Mouse (Mus musculus): Measurements from ENCODE around the gene Mrpl23. TPM values are rescaled to one million over a fixed set of nuclear protein-coding genes. Genes with fewer than 3 reads are reported as not detected.

Mrpl23 gene
- total RNA-seq, 4 experiments from 2014 or later, result 3.4 to 8.4 (median 7.0) TPM

DNA sequence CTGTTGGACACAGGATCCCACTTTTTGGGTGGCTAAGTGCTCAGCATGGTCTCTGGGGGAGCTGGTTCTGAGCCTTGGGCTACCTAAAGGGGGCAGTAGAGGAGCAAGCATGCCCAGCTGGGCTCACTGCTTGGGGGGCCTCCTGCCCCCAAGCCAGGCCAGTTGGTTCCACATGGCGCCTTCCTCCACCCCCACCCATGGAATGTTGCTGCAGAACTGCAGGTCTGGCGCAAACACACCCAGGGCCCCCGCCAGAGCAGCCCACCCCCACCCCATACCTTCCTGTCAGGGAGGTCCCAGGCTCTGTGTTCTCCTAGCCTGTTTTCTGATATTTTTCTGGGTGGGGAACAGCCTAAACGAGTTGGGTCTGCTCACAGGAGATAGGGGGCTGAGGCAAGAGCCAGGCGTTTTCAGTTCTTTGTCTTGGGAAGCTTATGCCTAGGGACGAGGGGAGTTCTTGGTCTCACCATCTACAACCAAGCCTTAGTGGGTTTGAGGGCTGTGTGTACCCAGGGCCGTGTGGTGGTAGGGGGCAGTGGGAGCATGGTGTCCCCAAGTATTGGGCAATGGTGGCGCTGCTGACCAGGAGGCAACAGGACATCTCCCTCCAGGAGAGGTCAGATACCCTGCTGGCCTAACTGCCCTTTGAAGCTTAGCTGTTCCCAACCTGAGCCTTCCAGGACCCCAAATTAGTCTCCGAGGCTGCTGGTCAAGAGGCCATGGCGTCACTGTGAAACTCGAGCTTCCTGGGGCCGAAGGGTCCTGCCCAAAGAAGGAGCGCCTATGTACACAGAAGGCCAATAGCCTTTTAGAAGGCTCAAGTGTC is 20.3 kb downstream of the Mrpl23 start:
- no peak for DNase-seq (ENCODE audit: low spot score in 2 of 2)

DNA sequence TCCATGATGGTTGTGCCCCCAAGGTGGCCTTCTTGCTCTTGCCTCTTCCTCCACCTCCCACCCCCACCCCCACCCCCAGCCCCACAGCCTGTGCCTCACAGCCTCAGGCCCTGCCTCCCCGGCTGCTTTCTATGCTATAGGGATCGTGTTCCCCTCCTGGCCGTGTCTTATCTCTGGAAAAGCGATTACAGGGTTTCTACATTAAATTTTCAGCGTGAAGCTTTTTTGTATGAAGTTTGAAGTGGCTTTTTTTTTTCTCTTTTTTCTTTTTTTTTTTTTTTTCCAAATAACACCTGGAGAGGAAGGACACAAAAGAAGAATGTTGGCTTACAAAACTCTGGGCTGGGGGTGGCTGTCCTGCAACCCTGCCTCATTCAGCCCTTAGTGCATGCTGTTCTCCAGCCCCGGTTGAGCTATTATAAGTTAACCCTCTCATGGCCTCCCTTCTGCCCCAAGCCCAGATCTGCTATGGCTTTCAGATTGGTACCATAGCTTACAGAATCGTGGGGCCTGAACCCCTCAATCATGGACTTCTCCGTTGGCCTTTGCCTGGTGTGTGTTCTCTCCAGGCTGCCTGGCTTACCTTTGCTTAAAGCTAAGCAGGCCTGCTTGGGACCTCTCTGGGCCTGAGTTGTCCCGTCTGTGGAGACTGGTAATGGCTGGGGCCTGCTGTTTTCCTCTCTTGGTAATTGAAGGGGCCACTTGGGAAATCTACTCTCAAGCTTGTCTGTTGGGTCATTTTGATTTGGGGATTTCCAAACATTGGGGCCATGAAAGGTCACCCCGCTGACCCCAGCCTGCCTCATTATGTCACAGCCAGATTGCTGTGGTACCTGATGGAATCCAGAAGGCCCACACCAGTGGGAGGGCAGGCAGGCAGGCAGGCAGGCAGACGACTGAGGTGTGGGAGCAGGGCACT is 21.2 kb downstream of the Mrpl23 start:
- no peak for DNase-seq (ENCODE audit: low spot score in 2 of 2)

DNA sequence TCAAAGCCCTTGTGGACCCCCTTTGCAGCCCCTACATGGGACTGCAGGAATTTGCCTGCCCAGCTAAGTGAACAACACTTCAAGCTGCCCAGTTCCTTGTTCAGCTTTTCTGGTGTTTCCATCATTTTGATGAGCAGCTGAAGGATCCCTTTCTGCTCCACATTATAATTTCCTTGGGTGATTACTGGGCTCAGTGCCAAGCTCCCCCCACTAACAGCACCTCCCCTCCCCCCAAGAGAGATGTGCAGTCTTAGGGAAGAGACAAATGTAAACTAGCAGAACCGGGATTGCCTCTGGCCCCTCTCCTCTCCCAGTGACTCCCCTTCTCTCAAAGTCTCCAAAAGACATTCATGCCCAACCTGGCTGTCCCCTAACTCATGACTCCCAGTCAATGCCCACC is 22.1 kb downstream of the Mrpl23 start:
- no peak for DNase-seq (ENCODE audit: low spot score in 2 of 2)

DNA sequence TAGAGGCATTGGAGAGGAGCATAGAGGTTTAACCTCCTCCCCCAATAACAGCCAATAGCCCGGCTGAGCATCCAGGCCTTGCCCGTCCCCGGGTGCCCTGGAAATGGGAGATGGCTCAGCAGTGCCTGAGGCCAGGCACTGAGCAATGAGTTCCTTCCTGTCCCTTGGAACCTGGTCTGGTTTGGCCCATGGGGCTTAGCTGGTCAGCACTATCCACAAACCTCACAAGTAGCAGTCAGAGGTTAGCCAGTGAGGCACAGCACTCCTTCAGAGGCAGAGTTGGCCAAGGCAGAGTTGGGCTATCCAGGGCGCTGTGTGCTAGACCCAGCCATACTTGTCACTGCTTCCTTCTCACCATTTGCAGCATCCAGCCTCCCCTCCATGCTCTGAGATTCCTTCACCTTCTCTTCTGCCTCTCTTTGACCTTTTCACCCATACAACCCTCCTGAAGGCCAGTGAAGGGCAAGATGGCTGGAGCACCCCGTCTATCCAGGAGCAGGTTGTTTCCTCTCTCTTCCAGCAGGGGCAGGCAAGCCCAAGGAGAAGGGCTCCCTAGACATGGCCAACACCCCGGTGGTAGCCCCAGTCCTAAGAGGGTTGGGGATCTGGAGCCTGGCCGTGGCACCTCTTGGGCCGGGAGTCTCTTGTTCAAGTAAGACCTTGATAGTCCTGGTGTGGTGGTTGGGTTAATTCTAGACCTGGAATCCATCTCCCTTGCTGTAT is 23.0 kb downstream of the Mrpl23 start:
- DNase-seq (ENCODE audit: low spot score in 2 of 2), result no peak

DNA sequence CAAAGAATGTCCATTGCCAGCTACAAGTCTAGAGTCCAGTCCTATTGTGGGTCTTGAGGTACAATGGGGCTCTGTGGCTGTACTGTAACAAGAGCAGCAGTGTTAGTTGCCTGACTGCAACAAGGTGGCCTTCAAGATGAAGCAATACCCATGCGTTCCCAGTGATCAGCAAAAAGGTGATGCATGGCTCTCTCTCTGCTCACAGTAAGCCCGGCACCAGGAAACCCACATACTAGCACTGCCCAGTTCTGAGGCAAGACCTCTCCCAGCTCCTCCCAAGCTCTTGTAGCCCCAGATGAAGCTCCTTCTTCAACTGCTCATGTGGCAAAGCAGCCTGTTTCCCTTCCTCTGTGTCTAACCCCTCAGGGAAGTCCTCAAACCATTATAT is 23.6 kb downstream of the Mrpl23 start:
- no peak for DNase-seq (ENCODE audit: low spot score in 2 of 2)

DNA sequence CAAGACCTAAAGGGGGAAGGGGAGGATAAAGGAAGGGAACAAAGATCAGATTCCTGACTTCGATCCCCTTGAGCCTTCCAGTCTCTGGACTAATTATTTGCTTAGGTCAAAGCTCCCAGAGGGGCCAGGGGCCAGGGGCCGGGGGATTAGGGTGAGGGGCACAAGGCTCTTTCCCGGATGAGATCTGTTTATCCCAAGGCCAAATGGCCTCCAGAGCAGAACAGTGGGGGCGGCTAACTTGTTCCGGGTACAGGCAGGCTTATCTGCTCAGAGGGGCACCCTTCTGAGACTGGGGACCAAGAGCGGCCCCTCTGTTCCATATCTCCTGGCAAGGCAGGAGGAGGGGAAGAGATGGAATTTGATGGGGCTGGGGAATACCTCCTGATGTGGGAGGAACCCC is 25.2 kb downstream of the Mrpl23 start:
- DNase-seq (ENCODE audit: low spot score in 2 of 2), result no peak

DNA sequence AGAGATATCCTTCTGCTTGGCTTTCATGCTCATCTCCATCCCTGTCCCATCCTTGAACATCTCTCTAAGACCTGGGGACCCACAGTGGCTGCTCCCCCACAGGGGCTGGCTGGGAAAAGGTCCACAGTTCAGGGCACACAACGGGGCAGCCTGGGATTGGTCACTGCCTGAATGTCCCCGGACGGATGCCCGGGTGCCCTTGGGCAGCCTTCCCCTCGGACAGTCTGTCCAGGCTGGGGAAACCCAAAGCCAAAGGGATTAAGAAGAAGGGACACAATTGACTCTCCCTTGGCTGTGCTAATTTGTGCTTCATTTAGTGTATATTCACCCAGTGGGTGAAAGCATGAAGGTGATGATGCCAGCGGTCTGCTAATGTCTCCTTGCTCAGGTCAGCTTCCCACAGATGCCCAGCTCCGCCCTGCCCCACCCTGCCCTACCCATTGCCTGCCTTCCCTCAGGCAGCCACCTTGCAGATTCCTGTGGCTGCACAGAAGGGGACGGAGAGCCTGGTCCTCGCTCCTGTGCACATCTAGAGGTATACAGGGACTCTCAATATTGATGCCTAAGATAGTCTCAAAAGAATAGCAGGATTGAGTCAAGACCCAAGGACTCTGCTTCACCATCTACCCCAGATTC is 26.1 kb downstream of the Mrpl23 start:
- DNase-seq (ENCODE audit: low spot score in 2 of 2), result no peak

DNA sequence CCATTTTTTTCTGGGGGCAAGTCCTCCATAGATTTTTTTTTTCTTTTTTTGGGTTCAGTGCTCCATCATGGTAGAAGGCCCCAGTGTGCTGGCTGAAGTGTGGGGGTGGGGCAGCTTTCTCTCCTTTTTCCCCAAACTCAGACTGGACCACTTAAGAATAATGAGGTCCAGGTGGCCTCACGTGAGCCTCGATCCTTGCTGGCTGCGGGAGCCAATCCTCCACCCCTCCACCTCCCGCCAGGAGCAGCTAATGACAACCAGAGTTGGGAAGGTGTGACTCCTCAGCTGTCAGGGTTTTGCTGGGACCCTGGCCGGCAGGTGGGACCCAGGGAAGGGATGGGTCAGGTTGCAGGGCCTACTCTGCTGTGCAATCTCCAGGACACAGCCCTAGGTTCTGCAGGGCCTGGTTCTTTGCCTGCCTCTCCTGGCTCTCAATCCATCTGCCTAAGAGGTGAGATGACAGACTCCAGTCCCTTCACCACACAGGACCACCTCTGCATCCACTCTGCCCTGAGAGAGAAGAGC is 27.2 kb downstream of the Mrpl23 start:
- DNase-seq (ENCODE audit: low spot score in 2 of 2), result no peak

DNA sequence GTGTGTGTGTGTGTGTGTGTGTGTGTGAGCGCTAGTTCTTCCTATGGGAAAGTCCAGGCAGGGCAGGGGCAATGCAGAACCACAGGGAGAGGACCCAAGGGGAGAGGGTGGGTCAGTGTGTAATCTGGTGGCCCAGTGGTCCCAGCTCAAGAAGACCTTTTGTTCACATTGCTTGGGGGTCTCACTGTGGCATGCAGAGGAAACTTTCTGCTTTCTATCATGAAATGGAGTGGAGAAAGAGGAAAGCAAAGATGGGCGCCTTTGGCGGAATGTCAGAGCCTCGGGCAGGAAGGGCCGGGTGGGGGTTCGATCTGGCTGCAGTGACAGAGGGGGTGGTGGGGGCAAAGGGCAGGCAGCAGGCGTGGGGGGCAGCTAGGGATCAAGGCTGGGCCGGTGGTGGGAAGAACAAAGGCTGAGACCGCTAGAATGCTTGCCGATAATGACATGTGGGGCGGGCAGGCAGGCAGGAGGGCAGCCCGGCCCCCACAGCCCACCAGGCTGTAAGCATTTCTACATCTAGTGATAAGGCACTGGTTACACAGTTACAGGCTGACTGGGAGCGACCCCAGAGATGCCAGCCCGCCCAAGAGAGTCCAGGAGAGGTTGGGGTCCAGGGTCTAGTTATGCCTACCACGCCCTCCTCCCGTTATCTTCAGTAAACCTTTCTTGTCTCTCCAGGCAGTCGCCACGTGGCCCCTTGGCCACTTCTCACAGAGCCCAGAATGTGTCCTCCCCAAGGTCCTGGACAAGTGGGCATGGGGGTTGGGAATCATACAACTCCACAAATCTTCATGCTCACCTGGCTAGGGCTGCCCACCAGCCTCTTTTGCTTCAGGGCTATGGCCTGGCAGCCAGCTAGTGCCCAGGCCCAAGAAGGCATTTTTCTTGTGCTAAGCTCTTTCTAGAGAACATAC is 28.7 kb downstream of the Mrpl23 start:
- DNase-seq (ENCODE audit: low spot score in 2 of 2), result no peak

DNA sequence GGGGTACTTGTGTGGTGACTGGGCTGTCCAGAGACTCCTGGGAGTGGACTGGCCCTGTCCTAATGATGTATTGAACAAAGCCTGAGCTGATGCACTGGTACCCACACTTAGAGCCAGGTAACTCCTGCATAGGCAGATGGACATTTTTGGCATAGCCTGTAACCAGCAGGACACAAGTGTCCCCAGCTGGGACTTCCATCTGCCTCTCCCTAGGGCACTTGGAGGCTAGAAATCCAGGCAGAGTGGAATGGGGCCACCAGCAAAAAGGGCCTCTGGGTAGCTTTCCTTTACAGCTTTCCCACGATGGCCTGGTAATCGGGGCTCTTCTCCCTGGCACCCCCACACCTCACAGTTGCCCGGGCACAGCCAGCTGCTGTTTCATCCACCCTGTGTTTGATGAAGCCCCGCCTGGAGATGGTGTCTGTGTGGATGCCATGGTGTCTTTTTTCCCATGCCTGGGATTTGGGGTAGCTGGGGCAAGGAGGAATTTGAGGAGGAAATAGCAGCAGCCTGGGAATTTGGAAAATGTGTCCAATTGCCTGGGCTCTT is 29.4 kb downstream of the Mrpl23 start:
- DNase-seq (ENCODE audit: low spot score in 2 of 2), result no peak

DNA sequence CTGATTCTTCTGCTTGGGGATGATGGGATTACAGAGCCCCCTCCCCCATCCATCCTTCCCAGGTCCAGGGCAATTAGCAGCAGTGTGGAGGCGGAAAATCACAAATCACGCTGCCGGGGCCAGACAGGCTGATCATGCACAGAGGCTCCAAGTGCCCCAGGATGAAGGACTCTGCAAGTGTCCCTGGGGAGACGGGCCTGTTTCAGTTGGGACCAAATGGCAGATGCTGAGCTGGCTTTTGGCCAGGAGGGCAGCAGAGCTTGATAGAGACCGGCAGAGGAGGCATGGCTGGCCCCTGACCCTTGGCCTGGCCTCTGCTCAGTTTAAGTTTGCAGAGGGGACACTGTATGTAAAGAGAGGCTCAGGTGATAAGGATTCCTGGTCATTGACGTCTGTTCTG is 30.7 kb downstream of the Mrpl23 start:
- no peak for DNase-seq (ENCODE audit: low spot score in 2 of 2)

DNA sequence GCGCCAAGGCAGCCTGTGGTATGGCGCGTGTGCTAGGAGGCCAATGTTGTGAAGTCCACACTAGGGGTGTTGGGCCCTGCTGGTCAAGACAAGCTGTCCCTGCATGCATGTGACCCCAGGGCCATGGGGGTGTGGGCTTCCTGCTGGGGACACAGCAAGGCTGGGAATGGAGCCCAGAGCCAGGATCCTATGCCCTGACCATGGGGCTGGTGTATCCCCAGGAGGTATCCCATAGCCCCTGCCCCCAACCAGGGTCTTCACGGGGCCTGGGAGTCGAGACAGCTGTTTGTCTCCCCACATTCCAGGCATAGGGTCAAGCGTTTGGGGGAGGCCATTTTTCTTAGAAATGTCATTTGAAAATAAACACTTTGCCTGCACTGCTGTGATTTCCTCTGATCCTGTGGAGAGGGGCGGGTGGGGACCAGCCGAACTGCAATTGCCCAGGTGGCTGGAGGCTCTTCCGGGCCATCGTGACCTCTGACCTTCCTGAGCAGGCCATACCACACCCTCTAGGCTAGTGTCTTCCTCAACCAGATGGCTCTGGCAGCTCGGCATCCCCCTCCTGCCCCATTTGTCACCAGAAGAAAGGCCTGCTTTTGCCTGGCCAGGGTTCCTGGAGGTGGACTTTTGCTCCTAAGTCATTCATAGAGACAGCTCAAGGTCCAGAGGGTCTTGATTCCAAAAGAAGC is 32.6 kb downstream of the Mrpl23 start:
- DNase-seq (ENCODE audit: low spot score in 2 of 2), result no peak

DNA sequence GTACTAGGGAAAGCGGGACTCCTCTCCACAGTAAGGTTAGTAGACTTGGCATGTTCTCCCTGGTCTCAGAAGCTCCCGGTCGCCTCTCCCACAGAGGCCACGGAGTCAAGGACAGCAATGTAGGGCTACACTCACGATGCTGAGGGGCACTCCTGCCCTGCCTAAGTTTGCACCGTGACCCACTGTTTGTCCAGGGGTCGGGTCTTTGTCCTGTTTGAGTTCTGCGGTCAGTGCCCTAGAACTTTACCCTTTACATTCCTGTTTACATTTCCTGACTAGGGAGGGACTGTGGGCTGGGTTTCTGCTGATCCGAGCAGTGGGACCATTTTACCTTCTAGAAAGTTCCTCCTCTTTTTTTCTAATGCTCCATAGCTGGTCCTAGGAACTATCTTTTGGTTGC is 34.0 kb downstream of the Mrpl23 start:
- DNase-seq (ENCODE audit: low spot score in 2 of 2), result no peak

DNA sequence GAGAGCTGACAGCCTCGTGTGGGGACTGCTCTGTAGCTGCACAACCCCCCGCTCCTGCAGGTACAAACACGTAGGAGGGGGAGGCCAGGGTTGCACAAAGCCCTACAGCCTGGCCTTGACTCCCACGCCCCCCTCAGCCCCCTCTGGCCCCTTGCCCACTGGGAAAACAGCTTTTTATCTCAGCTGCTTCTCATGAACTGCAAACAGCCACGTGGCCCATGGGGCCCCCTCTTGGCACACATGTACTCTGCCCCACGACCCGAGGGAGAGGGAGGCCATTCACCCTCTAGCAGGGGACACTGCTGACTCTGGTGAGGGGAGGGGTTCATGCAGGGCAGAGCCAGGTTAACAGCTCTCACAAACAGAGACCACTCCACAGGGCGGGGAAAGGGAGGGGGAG is 36.5 kb downstream of the Mrpl23 start:
- no peak for DNase-seq (ENCODE audit: low spot score in 2 of 2)

DNA sequence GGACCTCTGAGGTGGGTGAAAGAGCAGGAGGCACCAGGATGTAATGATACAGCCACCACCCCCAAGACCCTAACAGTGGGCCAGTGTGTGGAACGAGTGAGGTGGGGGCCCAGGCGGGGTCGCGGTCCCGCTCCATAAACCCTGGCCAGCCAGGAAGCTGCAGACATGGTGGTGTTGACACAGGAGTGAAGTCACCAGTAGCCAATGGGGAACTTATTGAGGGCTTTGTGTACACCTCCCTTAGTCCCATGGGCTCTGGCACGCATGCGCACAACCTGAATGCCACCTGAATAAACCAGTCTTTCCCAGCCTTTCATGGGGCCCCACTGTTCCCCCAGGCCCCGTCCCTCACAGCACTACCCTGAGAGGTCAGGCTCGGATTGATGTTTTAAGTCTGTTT is 38.1 kb downstream of the Mrpl23 start:
- DNase-seq (ENCODE audit: low spot score in 2 of 2), result no peak

DNA sequence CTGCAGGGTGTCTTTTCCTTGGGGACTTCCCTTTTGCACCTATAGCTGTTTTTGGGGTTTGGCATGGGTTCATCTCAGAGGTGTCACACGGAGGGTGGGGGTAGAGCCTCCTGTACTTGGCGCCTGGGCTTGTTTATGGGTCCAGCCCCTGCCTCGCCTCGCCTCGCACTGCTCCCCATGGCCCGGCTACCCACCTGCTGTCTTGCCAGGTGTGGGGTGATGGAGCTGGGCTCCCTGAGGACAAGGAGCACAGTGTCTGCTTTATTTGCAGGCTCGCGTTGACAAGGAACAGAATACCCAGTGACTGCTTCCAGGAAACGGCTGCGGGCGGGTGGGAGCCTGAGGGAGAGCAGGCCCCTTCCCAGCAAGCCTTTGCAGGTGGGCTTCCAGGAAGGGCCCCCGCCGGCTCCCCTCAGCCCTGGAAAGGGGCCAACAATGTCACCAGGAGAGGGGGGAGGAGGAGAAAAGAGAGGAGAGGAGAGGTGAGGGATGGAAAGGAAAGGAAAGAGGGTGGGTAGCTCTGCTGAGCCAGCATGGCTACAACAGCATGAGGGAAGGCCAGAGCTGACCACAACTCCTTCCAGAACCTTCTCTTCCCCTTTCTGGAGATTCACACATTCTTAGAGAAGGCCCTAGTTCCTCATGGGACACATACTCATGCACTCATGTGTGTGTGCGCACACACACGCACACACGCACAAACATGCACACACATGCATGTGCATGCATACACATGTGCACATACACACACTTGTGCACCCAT is 39.2 kb downstream of the Mrpl23 start:
- no peak for DNase-seq (ENCODE audit: low spot score in 2 of 2)

DNA sequence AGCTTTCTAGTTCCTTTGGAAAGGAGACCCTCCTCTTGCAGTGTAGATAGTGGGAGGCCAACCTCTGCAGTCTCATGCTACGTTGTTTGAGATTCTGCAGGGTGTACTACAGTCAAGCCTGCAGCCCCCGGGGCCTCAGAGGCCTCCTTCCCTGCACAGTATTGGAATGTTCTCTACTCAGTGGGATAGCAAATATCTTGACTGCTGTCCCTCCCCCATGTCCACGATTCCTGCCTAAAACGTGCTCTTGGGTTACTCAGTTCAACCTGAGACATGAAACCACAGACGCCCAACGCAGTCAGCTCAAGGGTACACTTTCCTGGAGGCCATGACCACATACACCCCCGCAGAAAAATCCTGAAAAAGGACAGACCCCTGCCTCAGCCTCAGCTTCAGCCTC is 39.9 kb downstream of the Mrpl23 start:
- no peak for DNase-seq (ENCODE audit: low spot score in 2 of 2)

DNA sequence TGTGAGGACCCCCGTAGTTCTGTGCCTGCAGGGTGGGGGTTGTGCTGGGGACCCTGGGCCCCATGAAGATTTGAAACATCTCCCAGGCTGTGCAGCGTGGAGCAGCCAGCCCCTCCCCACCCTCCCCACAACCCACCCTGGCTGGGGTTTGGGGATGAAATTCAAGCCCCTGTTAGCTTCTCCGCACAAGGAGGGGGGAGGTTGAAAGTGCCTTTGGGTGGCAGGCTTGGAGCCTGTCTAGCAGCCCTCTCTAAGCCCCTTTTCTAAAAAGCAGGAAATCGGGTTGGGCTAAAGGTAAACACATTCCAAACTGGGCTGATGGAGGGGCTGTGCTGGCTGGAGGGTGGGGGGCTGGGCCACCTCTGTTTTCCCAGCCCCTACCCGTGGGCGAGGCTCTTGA is 40.5 kb downstream of the Mrpl23 start:
- no peak for DNase-seq (ENCODE audit: low spot score in 2 of 2)
